Mouse (Mus musculus): ENCODE data around the gene Mettl7a2. TPM values are rescaled to one million over a fixed set of nuclear protein-coding genes. Genes with fewer than 3 reads are reported as not detected.
"Not testable (repeated sequence)": the region's sequence is repeated elsewhere in the genome, so short reads cannot be mapped to it uniquely, and the experiment has no call there.

Mettl7a2 gene
- total RNA-seq, 2 experiments from 2014 or later, result 0.68 to 1.1 TPM

DNA sequence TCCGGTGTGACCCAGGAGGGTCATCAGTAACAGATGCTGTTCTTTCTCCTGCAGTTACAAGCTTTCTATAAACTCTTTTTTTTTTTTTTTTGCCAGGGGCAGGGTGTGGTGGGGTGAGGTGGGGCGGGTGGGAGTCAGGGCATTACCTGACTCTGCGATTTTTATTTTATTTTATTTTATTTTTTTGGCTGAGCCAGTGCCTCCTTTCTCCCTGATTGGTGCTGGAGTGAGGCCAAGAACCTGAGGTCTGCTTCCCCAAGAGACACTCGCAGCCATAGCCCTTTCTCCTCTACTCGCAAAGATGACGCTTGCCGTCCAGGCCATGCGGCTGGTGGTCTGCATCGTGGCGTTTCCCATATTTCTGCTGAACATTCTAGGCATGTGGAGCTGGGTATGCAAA lies 18.4 kb upstream of the Mettl7a2 start, which contains the start of gene Mettl7a3:
Mettl7a3 (plus strand) TSS at position 301 of the 400 bp plus-strand sequence.
- intact Hi-C loops (cut with DNase I), result loop anchor here (5.0 kb wide), 2 partner anchors 33 to 123 kb away; no protein-coding TSS in a partner anchor
- no peak for DNase-seq

DNA sequence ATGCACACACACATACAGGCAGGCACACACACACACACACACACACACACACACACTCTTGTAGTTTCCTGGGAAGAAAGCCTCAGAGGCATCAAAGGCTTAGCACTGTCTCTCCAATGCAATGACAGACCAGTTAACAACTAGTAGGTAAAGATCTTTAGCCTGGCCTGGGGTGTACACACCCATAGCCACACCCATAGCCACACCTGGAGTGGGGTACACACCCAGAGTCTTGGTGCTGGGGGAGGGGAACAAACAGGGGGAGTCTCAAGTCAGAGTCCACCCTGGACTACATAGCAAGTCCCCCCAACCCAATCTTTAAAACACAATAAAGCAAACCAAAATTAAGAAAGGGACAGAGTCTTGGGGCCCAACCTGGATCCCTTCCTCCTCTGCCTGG lies 15.7 kb upstream of the Mettl7a2 start:
- intact Hi-C loops (cut with DNase I), result loop anchor here (5.0 kb wide), 1 partner anchor 120 kb away; no protein-coding TSS in a partner anchor

DNA sequence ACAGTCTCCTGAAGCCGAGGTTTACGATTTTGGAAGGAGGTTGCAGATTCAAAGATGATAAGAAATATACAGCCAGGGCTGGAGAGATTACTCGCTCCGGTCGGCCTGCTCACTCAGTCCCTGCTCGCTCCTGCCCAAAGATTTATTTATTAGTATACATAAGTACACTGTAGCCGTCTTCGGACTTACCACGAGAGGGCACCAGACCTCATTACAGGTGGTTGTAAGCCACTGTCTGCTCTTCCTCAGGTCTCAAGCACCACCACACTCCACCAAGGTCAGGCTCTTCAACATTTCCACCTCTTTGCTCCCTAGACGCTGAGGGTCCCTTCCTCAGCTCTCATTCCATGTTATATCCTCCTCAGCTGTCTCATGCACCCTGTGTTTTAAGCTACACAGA lies 15.2 kb upstream of the Mettl7a2 start:
- DNase-seq, result peak; percentile 43 to 68
- intact Hi-C loops (cut with DNase I), result loop anchor here (5.0 kb wide), 1 partner anchor 119 kb away; no protein-coding TSS in a partner anchor

More for the DNA sequence above, 15.7 kb upstream of the Mettl7a2 start:
- DNase-seq, result not testable (repeated sequence)

DNA sequence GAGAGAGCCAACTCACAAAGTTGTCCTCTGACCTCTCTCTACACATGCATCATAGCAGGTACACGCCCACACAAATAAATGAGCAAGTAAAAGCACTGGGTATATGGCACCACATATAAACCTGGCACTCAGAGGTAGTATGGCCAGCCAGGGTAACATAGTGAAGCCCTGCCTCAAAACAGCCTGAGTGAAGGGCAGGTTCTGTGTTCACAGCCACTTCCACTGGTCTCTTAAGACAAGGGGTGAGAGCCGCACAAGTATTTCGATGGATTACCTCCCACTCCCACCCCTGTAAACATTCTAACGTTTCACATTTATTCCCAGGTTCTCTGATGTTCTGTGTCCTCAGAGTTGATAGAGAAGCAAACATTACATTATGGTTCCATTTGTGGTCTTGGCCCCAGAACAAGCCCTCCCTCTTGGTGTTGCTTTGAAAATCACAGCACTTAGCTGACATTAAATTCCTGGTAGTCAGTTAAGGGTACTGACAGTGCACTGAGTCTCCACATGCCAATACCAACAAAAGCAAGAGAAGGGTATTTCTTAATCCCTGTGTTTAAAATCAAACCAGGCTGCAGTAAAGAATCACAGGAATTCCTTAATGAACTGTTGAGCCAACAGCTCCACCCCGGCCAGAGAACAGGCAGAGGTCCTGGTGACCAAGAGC lies 11.6 kb upstream of the Mettl7a2 start:
- intact Hi-C loops (cut with DNase I); DNase-seq: not testable (repeated sequence)

DNA sequence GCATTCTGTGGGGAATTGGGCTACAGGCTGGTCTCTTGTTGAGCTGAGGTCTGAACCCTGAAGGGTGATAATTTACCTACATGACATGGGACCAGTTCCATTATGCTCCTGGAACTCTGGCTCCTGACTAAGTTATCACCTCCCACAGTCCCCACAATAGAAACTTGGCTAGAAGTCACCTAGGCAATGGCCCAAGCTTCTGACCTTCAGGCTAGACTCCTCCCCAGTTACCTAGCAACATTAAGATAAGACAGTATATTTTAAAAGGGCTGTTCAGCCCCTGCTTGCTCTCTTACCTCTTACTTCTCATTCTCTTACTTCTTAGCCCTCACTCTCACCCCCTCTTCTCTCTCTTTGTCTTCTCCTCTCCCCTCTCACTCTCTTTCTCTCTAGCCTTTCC lies 7.5 kb upstream of the Mettl7a2 start:
- DNase-seq, result peak; percentile 12 to 49
- intact Hi-C loops (cut with DNase I), result no loop called here

DNA sequence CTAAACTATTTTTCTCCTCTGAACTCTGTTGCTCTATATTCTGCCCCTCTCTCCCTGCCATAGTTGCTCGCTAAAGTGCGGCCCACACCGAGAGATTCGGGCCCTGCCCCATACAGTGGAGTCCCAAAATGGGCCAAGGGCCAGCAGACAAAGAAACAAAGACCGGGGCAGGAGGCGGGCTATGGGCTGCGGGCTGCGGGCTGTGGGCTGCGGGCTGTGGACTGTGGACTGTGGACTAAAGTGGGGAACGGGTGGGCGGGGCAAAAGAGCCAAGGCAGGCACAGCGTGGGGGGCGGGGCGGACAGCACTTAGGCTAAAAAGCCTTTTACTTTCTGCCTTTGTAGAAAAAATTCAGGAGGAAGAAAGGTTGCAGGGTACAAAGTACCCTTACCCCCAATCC lies 6.2 kb upstream of the Mettl7a2 start:
- intact Hi-C loops (cut with DNase I), result no loop called here
- no peak for DNase-seq

DNA sequence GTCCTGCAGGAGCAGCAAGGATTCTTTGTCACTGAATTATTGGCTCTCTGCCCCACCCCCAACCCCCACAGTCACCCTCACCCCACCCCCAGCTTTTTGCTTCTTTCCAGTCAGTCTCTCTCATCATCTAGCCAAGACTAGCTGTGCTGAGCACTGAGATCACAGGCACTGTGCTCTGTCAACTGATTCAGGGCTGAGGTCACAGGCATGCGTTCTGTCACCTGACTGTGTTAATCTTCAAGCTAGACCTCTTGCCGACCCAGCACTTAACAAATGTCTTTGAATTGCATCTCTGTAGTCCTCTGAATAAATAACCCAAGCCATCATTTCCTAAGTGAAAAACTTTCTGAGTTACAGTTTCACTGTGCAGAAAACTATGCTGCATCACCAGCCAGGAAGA lies 3.5 kb upstream of the Mettl7a2 start:
- intact Hi-C loops (cut with DNase I), result no loop called here
- DNase-seq, result no peak

DNA sequence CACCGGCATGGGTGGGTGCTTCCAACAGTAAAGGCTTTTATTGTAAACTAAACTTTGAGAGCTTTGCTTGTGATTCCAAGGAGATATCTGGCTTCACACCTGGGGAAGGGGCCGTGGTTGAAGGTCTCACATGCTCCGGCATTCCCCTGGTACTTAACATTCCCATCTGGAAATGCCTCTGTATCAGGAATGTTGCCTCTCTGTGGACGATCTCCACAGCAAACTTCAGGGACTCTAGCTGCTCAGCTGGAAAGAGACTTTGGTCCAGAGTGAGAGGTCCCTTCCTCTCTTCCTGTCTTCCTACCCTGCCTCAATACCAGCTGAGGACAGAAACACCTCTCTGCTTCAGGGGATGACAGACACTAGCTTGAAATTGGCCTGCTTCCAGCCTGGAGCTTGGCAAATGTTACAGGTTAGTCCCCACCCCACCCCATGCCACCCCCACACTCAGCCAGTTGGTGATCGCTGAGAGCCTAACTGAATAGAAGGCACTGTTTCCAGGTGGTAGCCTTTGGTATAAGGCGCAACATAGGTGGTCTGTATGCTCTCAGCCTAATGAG lies 1.4 kb upstream of the Mettl7a2 start:
- intact Hi-C loops (cut with DNase I), result no loop called here
- no peak for DNase-seq

DNA sequence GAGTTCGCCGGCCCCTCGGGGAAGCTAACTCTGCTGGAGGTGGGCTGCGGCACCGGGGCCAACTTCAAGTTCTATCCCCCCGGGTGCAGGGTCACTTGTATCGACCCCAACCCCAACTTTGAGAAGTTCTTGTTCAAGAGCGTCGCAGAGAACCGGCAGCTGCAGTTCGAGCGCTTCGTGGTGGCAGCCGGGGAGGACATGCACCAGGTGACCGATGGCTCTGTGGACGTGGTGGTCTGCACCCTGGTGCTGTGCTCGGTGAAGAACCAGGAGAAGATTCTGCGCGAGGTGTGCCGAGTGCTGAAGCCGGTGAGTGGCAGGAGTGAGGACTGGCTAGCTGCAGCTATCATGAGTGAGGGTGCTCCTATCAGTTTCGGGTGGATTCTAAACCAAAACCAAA lies 399 bp downstream of the Mettl7a2 start:
- DNase-seq; intact Hi-C loops (cut with DNase I): not testable (repeated sequence)

DNA sequence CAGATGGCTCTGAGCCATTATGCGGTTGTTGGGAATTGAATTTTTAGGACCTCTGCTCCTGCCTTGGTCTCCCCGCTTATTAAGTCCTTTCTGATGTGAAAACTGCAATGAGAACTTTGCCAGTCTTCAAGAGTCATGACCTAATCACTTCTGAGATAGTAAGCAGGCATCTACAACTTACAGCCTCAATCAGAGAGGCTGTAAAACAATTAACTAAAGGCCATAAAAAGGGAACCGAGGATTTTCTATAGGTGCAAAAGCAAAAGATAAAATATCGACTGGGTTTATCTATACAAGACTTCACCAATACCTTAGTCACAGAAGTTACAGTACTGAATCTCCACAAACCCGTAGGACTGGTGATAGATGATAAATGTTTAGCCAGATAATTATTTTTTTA lies 2.9 kb downstream of the Mettl7a2 start:
- no peak for DNase-seq
- intact Hi-C loops (cut with DNase I), result no loop called here

DNA sequence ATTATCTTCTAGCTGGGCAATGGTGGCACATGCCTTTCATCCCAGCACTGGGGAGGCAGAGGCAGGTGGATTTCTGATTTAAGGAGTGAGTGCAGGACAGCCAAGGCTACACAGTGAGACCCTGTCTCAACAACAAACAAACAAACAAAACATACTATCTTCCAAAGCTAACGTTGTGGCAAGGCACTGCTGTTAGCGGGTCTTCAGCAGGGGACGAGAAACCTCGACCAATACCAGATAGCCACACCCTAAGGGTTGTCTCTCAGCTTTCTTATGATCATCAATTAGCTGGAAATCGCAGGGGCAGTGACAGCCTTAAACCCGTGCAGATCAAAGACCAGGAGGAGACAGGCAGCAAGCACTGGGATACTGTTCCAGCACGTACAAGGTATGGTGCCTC lies 11.2 kb downstream of the Mettl7a2 start, which contains the start of gene Higd1c:
Higd1c (plus strand) TSS at position 301 of the 400 bp plus-strand sequence.
- DNase-seq, result no peak
- intact Hi-C loops (cut with DNase I), result no loop called here

DNA sequence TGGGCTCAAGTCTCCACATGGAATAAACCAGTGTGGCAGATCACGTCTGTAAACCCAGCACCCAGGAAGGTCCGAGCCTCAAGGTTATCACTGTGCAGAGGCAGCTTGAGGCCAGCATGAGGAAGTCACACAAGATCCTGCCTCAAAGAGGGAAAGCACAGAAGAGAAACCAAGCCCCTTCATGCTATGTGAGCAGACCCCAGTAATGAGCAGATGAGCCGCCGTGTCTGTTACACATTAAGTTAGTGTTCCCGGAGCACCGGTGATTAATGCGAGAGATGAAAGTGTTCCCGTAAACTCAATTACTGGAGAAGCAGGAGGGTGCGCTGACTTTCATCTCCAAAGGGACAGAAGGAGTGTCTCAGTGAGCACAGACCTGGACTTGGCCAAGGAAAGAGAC lies 13.0 kb downstream of the Mettl7a2 start:
- not testable (repeated sequence) for DNase-seq
- intact Hi-C loops (cut with DNase I), result loop anchor here (5.0 kb wide), 1 partner anchor 34 kb away; the partner anchor contains the start of gene Mettl7a3

DNA sequence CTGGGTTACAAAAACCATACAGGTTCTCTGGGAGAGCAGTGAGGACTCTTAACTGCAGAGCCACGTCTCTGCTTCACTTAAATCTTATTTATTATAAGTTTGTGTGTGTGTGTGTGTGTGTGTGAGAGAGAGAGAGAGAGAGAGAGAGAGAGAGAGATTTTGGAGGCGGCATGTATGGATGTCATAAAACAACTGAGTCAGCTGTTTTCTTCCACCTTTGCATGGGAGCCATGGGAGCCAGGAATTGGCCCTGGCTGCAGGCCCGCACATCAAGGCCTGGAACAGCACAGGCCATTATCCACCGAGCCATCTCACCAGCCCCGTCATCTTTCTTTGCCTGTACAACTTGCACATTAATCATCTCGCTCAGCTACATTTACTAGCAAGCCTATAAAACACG lies 14.1 kb downstream of the Mettl7a2 start:
- intact Hi-C loops (cut with DNase I), result loop anchor here (5.0 kb wide), 1 partner anchor 35 kb away; the partner anchor contains the start of gene Mettl7a3
- DNase-seq, result no peak

DNA sequence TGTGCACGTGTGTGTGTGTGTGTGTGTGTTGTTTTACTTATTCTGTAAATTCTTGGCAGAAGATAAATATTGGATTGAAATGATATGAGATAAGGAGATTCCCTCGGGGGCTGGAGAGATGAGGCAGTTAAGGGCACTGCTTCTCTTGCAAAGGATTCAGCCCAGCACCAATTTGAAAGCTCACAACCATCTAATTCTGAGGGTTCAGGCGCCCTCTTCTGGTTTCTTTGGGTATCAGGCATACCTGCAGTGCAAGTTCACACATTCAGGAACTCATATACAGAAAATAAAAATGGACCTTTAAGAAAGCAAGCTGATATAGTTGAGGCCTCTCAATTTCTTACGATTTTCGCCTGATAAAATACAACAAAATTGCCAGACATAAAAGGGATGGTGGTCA lies 22.1 kb downstream of the Mettl7a2 start:
- peak; percentile 51 to 74 for DNase-seq
- intact Hi-C loops (cut with DNase I), result loop anchor here (5.0 kb wide), 2 partner anchors 113 to 353 kb away; no protein-coding TSS in a partner anchor

DNA sequence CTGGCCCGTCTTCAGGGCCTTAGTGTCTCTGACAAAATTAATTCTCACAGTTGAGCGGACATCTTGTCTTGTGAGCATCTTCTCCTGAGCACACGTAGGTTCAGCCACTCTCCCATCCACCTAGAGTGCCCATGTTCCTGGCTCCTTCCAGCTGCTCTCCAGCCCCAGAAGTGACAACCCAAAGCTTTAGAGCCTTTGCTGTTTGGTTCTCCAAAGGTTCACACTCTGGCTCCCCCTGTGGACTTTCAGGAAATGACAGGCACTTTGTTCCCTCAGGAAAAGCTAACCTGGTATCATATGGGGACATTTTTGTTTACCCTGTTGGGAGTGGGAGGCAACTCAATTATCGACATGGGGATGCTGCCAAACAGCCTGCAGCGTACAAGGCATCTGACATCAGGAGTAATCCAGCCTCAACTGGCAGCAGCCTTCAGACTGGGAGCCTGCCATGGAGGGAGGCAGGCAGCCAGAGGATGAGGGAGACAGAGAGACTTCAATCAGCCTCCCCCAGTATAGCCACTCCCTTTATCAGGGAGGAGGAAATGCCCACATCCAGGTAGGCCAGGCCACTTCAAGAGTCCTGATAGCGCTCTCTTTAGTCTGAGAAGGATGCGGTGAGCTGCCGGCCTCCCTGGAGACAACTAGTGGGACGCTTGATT lies 25.0 kb downstream of the Mettl7a2 start:
- DNase-seq, result not testable (repeated sequence)
- intact Hi-C loops (cut with DNase I), result loop anchor here (5.0 kb wide), 2 partner anchors 116 to 356 kb away; no protein-coding TSS in a partner anchor

DNA sequence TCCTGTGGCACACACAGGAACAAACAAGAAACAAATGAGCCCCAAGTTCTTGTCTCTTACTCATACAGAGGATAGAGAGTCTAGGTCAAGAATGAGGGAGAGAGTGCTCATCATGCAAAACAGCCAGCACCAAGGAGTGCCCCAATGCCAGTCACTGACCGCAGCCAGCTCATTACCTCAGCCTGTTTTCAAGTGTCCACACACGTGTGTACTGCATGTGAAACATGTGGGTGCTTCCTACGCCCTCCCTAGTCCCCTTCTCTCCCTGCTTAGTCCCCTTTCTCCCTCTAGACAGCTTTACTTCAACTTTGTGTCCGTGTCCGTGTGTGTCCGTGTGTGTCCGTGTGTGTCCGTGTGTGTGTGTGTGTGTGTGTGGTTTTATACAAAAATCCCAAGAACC lies 26.7 kb downstream of the Mettl7a2 start:
- DNase-seq, result no peak
- intact Hi-C loops (cut with DNase I), result loop anchor here (1.0 to 5.0 kb wide), 3 partner anchors 78 to 357 kb away; no protein-coding TSS in a partner anchor

DNA sequence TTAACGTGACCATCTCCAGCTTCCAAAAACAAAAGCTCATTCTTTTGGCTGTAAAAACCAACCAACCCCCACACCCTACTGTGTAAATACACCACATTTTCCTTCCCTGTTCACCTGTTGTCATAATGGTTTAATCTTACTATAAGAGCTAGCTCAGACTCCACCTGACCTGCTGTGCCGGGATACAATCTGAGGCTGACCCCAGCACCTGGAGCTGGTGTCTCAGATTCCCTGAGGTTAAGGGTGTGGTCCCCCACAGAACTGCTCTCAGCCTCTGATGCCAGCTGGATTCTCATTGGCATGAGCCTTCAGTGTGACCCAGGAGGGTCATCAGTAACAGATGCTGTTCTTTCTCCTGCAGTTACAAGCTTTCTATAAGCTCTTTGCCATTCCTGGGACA lies 27.1 kb downstream of the Mettl7a2 start:
- intact Hi-C loops (cut with DNase I), result loop anchor here (1.0 kb wide), 1 partner anchor 77 kb away; no protein-coding TSS in a partner anchor
- no peak for DNase-seq

DNA sequence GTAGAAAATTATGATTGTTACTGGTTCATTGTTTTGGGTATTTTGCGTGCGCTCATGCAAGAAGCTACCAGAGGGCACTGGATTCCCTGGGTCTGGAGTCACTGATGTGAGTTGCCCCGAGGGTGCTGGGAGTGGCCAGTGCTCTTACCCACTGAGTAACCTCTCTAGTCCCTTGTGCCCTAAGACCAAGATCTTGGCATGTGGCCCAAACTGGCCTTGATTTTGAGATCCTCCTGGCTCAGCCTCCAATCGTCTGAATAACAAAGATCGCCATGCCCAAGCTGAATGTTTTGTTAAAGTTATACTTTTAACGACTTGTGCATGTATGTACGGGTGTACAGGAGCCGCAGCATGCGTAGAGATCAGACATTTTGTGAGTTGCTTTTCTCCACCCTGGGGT lies 32.7 kb downstream of the Mettl7a2 start:
- intact Hi-C loops (cut with DNase I), result no loop called here

DNA sequence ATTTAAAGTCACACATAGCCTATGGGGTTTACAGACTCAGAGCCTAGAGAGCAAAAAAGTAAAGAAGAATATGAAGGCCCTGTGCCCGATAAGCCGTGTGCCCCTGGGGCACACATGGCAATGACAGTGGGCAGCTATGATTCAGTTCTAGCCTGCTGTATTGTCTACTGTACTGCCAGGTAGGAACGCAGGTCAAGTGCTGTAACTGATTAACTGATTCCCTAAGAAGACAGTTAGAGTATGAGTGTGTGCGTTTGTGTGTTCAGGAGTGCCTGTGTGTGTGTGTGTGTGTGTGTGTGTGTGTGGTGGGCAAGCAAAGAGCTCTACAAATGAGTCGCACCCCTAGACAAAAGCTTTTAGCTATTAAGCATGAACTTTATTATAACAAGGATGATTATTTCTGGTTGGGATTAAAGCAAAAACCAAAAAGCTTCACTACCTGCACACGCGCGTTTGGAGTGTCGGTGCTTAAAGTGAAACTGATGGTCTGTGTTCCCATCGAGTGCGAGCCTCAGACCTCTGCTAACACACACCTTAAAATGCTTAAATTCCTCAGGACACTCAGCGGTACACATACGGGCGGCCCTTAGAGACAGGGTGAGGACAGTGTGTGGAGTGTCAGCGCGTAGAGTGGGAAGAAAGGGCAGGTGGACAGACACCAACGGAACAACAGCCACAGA lies 34.7 kb downstream of the Mettl7a2 start:
- no peak for DNase-seq

More for the DNA sequence above, 32.7 kb downstream of the Mettl7a2 start:
- DNase-seq, result no peak

DNA sequence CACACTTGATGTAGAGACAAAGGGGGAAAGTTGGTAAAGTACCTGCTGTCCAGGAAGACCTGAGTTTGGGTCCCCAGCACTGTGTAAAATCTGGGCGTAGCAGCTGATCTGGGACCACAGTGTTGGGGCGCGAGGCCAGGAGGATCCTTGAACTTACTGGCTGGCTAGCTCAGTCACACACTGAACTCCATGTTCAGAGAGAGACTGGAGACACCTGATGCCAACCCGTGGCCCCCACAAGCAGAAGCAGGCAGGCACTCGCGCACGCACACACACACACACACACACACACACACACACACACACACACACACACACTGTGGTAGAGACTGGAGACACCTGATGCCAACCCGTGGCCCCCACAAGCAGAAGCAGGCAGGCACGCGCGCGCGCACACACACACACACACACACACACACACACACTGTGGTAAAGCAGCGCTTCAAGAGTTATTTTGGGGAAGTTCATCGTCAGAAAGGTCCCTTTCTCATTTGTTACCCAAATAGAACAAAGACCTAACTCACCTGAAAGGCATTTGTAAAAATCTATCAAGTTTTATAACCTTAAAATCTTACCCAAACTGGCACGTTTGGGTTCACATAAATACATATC lies 35.3 kb downstream of the Mettl7a2 start:
- DNase-seq, result no peak
- intact Hi-C loops (cut with DNase I), result no loop called here

More for the DNA sequence above, 34.7 kb downstream of the Mettl7a2 start:
- intact Hi-C loops (cut with DNase I), result no loop called here
